Comparison of ENCODE assay signal across 19 mouse cellular contexts in the genomic region with DNA sequence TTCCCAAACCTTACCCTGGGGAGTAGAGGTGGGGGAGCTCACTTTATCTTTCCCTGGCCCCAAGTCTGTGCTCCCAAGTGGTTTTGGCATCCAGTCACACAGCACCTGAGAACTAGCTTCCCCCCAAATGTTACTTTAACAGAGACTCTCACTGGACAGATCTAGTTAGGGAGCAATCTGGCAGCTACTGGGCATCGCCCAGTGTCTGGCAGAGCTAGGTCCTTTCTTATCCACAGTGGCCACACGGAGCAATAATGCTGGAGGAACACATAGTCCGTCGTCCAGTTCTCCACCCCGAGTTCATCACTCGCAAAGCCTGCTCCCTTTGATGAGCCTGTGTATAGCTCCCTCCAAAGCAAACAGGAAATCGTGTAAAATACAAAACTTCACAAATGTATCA.
"Had no signal": no experiment of that assay in that cellular context is flagged by ENCODE, and none has a peak within 500 bp of the region (broad histone marks: within the 10 kb centered on the region; RNA-seq: fewer than 3 reads in every experiment).

No protein-coding gene starts in this region.

- DNase-seq: lung, adult 18-20 months; lung, postnatal 14 days; lung, postnatal 4 days; midbrain, embryonic 14.5 days; retina, postnatal 1 day; right cerebral cortex, adult 18-20 months; right cerebral cortex, postnatal 25 days; right cerebral cortex, postnatal 4 days; spleen, adult 18-20 months; thymus, adult 18-20 months; thymus, postnatal 14 days; thymus, postnatal 36 days had no signal

- H3K27ac ChIP-seq: liver, embryonic 14.5 days; lung, embryonic 15.5 days; midbrain, embryonic 12.5 days; neural tube, embryonic 13.5 days; neural tube, embryonic 15.5 days had no signal

- H3K9me3 ChIP-seq: lung, embryonic 15.5 days; midbrain, embryonic 12.5 days; neural tube, embryonic 13.5 days; neural tube, embryonic 15.5 days had no signal

- H3K4me2 ChIP-seq: lung, embryonic 15.5 days; midbrain, embryonic 12.5 days; neural tube, embryonic 13.5 days; neural tube, embryonic 15.5 days had no signal

- H3K36me3 ChIP-seq: lung, embryonic 15.5 days; midbrain, embryonic 12.5 days; neural tube, embryonic 13.5 days; neural tube, embryonic 15.5 days had no signal

- H3K4me1 ChIP-seq: midbrain, embryonic 12.5 days had no signal

- H3K4me3 ChIP-seq: lung, embryonic 15.5 days; midbrain, embryonic 12.5 days; myocyte; neural tube, embryonic 13.5 days; neural tube, embryonic 15.5 days had no signal

- ATAC-seq: midbrain, embryonic 16.5 days had no signal

- H3K9ac ChIP-seq: liver, embryonic 14.5 days; lung, embryonic 15.5 days; midbrain, embryonic 12.5 days; neural tube, embryonic 13.5 days; neural tube, embryonic 15.5 days had no signal

- H3K27me3 ChIP-seq: lung, embryonic 15.5 days; midbrain, embryonic 12.5 days; neural tube, embryonic 13.5 days; neural tube, embryonic 15.5 days had no signal
